Mouse (Mus musculus): ENCODE data around the gene Ccer2. TPM values are rescaled to one million over a fixed set of nuclear protein-coding genes. Genes with fewer than 3 reads are reported as not detected.
A peak's percentile ranks its signal among the peaks of the same experiment; 100 is the strongest.

The Ccer2 gene
- 0.22 and 0.48 TPM in 2 replicates for polyA plus RNA-seq (2016; fragmentation: Nextera tagmentation; extraction: Ambion mirVana)

GRCm38 (mm10) chr7:28756079-28756478 lies at the start of gene Ccer2:
TSS of gene Ccer2 (plus strand) at chr7:28756174.
- H3K36me3 ChIP-seq = peaks cover 68% of the 10 kb centered on the region
- H3K4me1 ChIP-seq (replicated peaks) = peaks cover 14% of the 10 kb centered on the region
- 9% methylated on average over 17 of the region's 17 CpGs for WGBS
- H3K27ac ChIP-seq = no peak within 1 kb of the TSS
- H3K4me3 ChIP-seq = peak within 1 kb of the TSS; percentile 30
- peaks cover 25% of the 10 kb centered on the region for H3K27me3 ChIP-seq (ENCODE audit: insufficient read depth, poor library complexity, severe bottlenecking)
- no peak for DNase-seq (ENCODE audit: low spot score)
- no peaks in the 10 kb centered on the region for H3K9me3 ChIP-seq

- Histone ChIP-seq H3K27ac (no peak overlapping the region), H3K36me3 (no peaks in the 10 kb centered on the region), H3K4me1 (replicated peaks) (no peaks in the 10 kb centered on the region), H3K4me3 (no peak overlapping the region), H3K27me3 (ENCODE audit: insufficient read depth, poor library complexity, severe bottlenecking) (0 out of 2 replicates have a peak, but pooled peaks cover 1% of the 10 kb centered on the region), H3K9me3 (0 out of 2 replicates have a peak, but pooled peaks cover 8% of the 10 kb centered on the region)
- DNase-seq (ENCODE audit: low spot score) = no peak
Observed at GRCm38 (mm10) chr7:28709454-28709853, 46.5 kb upstream of the Ccer2 start.

- Histone ChIP-seq H3K27ac (no peak overlapping the region), H3K27me3 (ENCODE audit: insufficient read depth, poor library complexity, severe bottlenecking) (0 out of 2 replicates have a peak, but pooled peaks cover 8% of the 10 kb centered on the region), H3K4me3 (no peak overlapping the region), H3K4me1 (replicated peaks) (peaks cover under 1% of the 10 kb centered on the region; the same call in 1 of the 2 replicates), H3K36me3 (no peaks in the 10 kb centered on the region), H3K9me3 (0 out of 2 replicates have a peak, but pooled peaks cover 2% of the 10 kb centered on the region)
- WGBS = 66% methylated on average over 3 of the region's 3 CpGs
- DNase-seq (ENCODE audit: low spot score) = no peak
Observed at GRCm38 (mm10) chr7:28710962-28711361, 45.0 kb upstream of the Ccer2 start.

DNA sequence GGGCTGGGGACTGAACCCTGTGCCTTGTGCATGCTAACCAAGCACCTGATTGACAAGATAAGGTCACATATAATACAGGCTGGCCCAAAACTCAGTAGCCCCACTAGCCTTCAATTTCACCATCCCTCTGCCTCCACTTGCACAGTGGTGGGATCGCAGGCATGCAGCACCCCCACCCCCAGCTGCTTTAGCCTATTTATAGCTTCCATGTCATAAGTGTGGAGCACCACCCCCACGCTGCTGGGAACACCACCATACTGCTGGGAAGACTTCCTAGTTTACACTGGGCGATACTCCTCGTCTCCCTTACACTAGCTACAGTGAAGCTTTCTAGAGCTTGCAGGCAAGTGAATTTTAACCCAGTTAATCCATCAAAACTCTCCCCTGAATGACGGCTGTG lies 41.3 kb upstream of the Ccer2 start:
- 86% methylated on average over 5 of the region's 5 CpGs for WGBS
- DNase-seq (ENCODE audit: low spot score) = no peak
- peaks cover 18% of the 10 kb centered on the region for H3K4me1 ChIP-seq (replicated peaks)
- no peaks in the 10 kb centered on the region for H3K9me3 ChIP-seq
- H3K27ac ChIP-seq = no peak overlapping the region
- no peak overlapping the region for H3K4me3 ChIP-seq
- 0 out of 2 replicates have a peak, but pooled peaks cover 15% of the 10 kb centered on the region for H3K27me3 ChIP-seq (ENCODE audit: insufficient read depth, poor library complexity, severe bottlenecking)
- H3K36me3 ChIP-seq = no peaks in the 10 kb centered on the region

DNA sequence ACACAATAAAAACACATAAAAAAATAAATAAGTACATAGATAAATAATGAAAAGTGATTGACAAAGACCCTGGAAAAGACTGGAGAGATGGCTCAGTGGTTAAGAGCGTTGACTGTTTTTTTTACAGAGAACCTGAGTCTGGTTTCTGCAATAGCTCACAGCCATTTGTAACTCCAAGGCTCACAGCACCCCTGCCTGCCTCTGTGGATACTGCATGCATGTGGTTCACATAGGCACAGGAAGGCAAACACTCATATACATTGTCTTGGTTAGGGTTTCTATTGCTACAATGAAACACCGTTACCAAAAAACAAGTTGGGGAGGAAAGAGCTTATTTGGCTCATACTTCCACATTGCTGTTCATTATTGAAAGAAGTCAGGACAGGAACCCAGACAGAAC lies 40.4 kb upstream of the Ccer2 start:
- 97% methylated on average over 2 of the region's 2 CpGs for WGBS
- DNase-seq (ENCODE audit: low spot score) = no peak
- Histone ChIP-seq H3K4me1 (replicated peaks) (peaks cover 18% of the 10 kb centered on the region), H3K9me3 (no peaks in the 10 kb centered on the region), H3K4me3 (no peak overlapping the region), H3K27me3 (ENCODE audit: insufficient read depth, poor library complexity, severe bottlenecking) (0 out of 2 replicates have a peak, but pooled peaks cover 15% of the 10 kb centered on the region), H3K36me3 (no peaks in the 10 kb centered on the region), H3K27ac (no peak overlapping the region)

DNA sequence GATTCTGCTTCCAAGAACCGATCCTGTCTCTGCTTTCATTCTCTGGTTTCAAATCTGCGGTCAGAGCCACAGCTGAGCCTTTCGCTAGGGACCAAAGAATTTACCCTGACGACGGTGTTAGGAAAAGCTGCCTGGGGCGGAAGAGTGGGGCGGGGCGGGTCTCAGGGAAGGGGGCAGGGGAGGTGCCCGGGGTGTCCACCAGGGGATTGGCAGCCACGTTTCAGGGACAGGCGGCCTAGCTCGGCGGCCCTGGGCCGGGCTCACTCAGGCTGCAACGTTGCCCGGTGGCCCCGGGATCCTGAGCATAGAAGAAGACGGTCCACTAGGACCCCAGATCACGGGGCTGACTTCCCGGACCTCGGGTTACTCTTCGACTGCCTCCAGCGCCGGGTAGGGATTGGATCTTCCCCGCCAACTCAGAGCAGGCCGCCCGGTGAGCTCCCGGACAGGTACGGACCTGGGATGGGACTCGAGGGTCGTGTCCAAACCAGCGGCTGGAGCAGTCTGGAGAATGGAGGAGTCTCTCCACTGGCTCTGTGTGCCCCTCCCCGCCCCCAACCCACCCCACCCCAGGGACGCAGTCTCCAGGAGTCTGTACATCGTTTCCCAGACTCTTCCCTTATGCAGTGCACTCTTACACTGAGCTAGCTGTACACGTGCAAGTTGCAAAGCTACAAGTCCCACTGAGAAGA lies 39.2 kb upstream of the Ccer2 start, which contains the start of gene Fbxo17:
Gene Fbxo17, plus strand, starts transcription at position 215 of the 692 bp plus-strand sequence.
- H3K36me3 ChIP-seq = no peaks in the 10 kb centered on the region
- 0 out of 2 replicates have a peak, but pooled peaks cover 15% of the 10 kb centered on the region for H3K27me3 ChIP-seq (ENCODE audit: insufficient read depth, poor library complexity, severe bottlenecking)
- H3K9me3 ChIP-seq = no peaks in the 10 kb centered on the region
- WGBS = 3% methylated on average over 36 of the region's 36 CpGs
- H3K4me1 ChIP-seq (replicated peaks) = peaks cover 18% of the 10 kb centered on the region
- peak; percentile 72 for DNase-seq (ENCODE audit: low spot score)
- peak within 1 kb of the TSS; percentile 55 for H3K4me3 ChIP-seq
- peak within 1 kb of the TSS; percentile 79 for H3K27ac ChIP-seq

DNA sequence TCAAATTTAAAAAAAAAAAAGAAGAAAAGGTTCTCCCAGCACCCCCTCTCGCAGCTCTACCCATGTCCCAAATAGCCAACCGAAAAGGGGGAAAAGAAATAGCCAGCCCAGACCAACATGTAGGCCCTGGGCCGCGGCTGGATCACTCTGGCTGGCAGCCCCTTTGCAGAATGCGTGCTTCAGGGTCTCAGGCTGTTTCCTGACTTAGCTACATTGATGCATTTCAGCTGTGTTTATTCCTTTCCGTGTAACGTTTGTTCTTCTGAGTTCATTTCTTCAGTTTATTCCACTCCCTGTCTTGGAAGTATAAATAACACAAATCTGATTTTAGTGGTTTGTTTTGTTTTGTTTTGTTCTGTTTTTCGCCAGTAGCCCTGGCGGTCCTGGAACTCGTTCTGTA lies 38.2 kb upstream of the Ccer2 start:
- WGBS = 89% methylated on average over 10 of the region's 10 CpGs
- Histone ChIP-seq H3K9me3 (no peaks in the 10 kb centered on the region), H3K36me3 (no peaks in the 10 kb centered on the region), H3K27ac (no peak overlapping the region), H3K4me1 (replicated peaks) (peaks cover 18% of the 10 kb centered on the region), H3K4me3 (no peak overlapping the region), H3K27me3 (ENCODE audit: insufficient read depth, poor library complexity, severe bottlenecking) (0 out of 2 replicates have a peak, but pooled peaks cover 15% of the 10 kb centered on the region)
- DNase-seq (ENCODE audit: low spot score) = no peak

GRCm38 (mm10) chr7:28719159-28719558 lies 36.8 kb upstream of the Ccer2 start:
- WGBS = 69% methylated on average over 4 of the region's 4 CpGs
- H3K36me3 ChIP-seq = no peaks in the 10 kb centered on the region
- no peak overlapping the region for H3K27ac ChIP-seq

GRCm38 (mm10) chr7:28719650-28720049 lies 36.3 kb upstream of the Ccer2 start:
- Histone ChIP-seq H3K4me3 (no peak overlapping the region), H3K27me3 (ENCODE audit: insufficient read depth, poor library complexity, severe bottlenecking) (0 out of 2 replicates have a peak, but pooled peaks cover 12% of the 10 kb centered on the region), H3K27ac (no peak overlapping the region), H3K4me1 (replicated peaks) (peaks cover 18% of the 10 kb centered on the region), H3K36me3 (peaks cover 5% of the 10 kb centered on the region; the same call in 1 of the 2 replicates), H3K9me3 (no peaks in the 10 kb centered on the region)
- no peak for DNase-seq (ENCODE audit: low spot score)
- 78% methylated on average over 2 of the region's 2 CpGs for WGBS

More at GRCm38 (mm10) chr7:28719159-28719558, 36.8 kb upstream of the Ccer2 start:
- H3K27me3 ChIP-seq (ENCODE audit: insufficient read depth, poor library complexity, severe bottlenecking) = 0 out of 2 replicates have a peak, but pooled peaks cover 15% of the 10 kb centered on the region
- no peaks in the 10 kb centered on the region for H3K9me3 ChIP-seq
- peaks cover 18% of the 10 kb centered on the region for H3K4me1 ChIP-seq (replicated peaks)
- DNase-seq (ENCODE audit: low spot score) = no peak
- H3K4me3 ChIP-seq = no peak overlapping the region

GRCm38 (mm10) chr7:28720753-28721537 lies 35.0 kb upstream of the Ccer2 start:
- H3K36me3 ChIP-seq = peaks cover 5% of the 10 kb centered on the region; the same call in 1 of the 2 replicates
- 71% methylated on average over 3 of the region's 3 CpGs for WGBS
- no peak overlapping the region for H3K27ac ChIP-seq
- H3K4me3 ChIP-seq = no peak overlapping the region
- no peaks in the 10 kb centered on the region for H3K9me3 ChIP-seq
- peak; percentile 33 for DNase-seq (ENCODE audit: low spot score)
- H3K4me1 ChIP-seq (replicated peaks) = peaks cover 18% of the 10 kb centered on the region
- 0 out of 2 replicates have a peak, but pooled peaks cover 7% of the 10 kb centered on the region for H3K27me3 ChIP-seq (ENCODE audit: insufficient read depth, poor library complexity, severe bottlenecking)

DNA sequence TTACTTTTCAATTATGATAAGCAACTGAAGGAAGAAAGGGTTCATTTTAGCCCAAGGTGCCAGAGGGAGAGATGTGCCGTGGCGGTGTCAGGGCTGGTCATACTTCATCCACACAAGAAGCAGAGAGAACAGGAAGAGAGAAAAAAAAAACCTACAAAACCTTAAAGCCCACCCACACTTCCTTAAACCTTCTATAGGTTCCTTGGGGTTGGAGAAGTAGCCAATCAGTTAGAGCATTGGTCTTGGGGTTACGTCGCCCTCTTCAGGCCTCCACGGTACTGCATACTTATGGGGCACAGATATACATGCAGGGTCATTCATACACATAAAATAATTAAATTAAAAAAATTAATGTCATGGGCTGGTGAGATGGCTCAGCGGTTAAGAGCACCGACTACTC lies 33.9 kb upstream of the Ccer2 start:
- Histone ChIP-seq H3K4me3 (no peak overlapping the region), H3K4me1 (replicated peaks) (peaks cover 10% of the 10 kb centered on the region; the same call in 1 of the 2 replicates), H3K36me3 (peaks cover 5% of the 10 kb centered on the region; the same call in 1 of the 2 replicates), H3K27ac (no peak overlapping the region), H3K27me3 (ENCODE audit: insufficient read depth, poor library complexity, severe bottlenecking) (0 out of 2 replicates have a peak, but pooled peaks cover 4% of the 10 kb centered on the region), H3K9me3 (no peaks in the 10 kb centered on the region)
- 96% methylated on average over 7 of the region's 7 CpGs for WGBS
- DNase-seq (ENCODE audit: low spot score) = no peak

DNA sequence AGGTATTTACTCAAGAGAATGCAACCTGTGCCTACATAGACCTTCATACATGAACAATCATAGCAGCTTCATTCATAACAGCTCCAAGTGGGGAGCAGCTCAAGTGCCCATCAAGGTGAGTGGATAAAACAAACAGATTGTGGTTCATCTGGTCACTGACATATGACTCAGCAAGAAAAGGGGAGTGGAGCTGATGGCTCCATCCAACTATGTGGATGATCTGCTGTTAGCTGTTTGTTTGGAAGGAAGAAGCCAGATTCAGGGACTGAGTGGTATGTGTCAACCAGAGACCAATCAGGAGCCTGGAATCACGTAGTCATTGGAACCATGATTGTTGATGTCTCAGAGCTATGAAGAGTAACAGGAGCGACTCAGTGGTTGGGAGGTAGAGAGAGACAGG lies 31.4 kb upstream of the Ccer2 start:
- H3K4me1 ChIP-seq (replicated peaks) = 0 out of 2 replicates have a peak, but pooled peaks cover 9% of the 10 kb centered on the region
- no peak overlapping the region for H3K27ac ChIP-seq
- H3K4me3 ChIP-seq = no peak overlapping the region
- whole genome bisulfite sequencing = 92% methylated on average over 2 of the region's 2 CpGs
- H3K36me3 ChIP-seq = peaks cover 5% of the 10 kb centered on the region; the same call in 1 of the 2 replicates
- no peaks in the 10 kb centered on the region for H3K27me3 ChIP-seq (ENCODE audit: insufficient read depth, poor library complexity, severe bottlenecking)
- no peaks in the 10 kb centered on the region for H3K9me3 ChIP-seq
- no peak for DNase-seq (ENCODE audit: low spot score)

Measured in hindbrain, embryonic 10.5 days (tissue).